8 mouse cellular contexts compared by ENCODE assay signal in the genomic region with DNA sequence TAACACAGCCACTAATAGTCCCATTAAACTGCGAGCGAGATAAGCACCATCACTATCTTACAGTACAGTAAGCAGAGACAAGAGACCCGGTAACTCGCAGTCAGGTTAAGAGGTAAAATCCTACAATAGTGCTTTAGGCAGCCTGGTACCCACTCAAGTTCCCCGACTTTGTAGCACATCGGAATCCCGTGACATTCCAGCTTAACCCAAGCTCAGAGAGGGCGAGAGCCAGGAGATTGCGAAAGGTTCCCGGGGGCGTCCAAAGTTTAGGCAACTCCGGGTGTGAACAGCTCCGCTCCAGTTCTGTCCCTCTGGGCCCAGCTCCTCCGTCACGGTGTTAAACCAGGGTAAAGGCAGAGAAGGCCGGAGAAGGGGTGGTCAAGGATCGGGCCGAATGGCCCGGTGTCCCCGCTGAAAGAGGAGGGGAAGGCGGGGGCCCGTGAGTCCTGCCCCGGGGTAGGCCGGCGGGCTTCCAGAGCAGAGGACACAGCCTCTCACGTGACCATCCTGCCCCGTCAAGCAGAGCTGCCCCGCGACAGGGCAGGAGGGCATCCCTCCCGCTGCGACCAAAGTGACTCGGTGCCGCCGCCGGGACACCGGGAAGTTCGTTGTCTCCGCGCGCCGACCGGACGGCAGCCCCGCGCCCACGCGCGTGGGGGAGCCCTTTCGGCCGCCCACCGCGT. TPM values are rescaled to one million over a fixed set of nuclear protein-coding genes. Genes with fewer than 3 reads are reported as not detected.
DNase-seq lines count a peak whose midpoint lies in the region; ATAC-seq lines count a peak whose summit lies in the region.

No protein-coding gene starts in this region.

- H3K4me1 ChIP-seq in hindbrain, embryonic 11.5 days (replicated peaks; ENCODE audit: control insufficient read depth, insufficient read depth, low read length) = no peaks in the 10 kb centered on the region
- peaks cover 37% of the 10 kb centered on the region for H3K4me1 ChIP-seq in limb, embryonic 10.5 days
- H3K4me1 ChIP-seq in midbrain, embryonic 11.5 days (ENCODE audit: control insufficient read depth, insufficient read depth, low read length) = peaks cover 9% of the 10 kb centered on the region

- peak; percentile 48 to 54 for DNase-seq in thymus, adult 18-20 months
- DNase-seq in thymus, postnatal 36 days = no peak
- DNase-seq in cerebellum, adult 9-11 months = peak; percentile 75
- DNase-seq in hindbrain, embryonic 11.5 days (ENCODE audit: low spot score) = peak; percentile 70
- peak; percentile 80 for DNase-seq in limb, embryonic 10.5 days (ENCODE audit: low spot score)
- peak; percentile 96 for DNase-seq in midbrain, embryonic 11.5 days (ENCODE audit: low spot score, missing footprints)
- DNase-seq in spleen, postnatal 10 days (ENCODE audit: low spot score in 2 of 2) = peak; percentile 69 to 71

- H3K4me3 ChIP-seq in hindbrain, embryonic 11.5 days (ENCODE audit: low read depth, low read length) = peak overlapping the region; percentile 86
- peak overlapping the region; percentile 93 for H3K4me3 ChIP-seq in limb, embryonic 10.5 days
- H3K4me3 ChIP-seq in midbrain, embryonic 11.5 days (ENCODE audit: low read depth, low read length) = peak overlapping the region; percentile 82

- no peaks in the 10 kb centered on the region for H3K27me3 ChIP-seq in hindbrain, embryonic 11.5 days (ENCODE audit: control insufficient read depth, insufficient read depth, low read length)
- H3K27me3 ChIP-seq in limb, embryonic 10.5 days (ENCODE audit: low read depth, poor library complexity, severe bottlenecking) = no peaks in the 10 kb centered on the region
- H3K27me3 ChIP-seq in midbrain, embryonic 11.5 days (ENCODE audit: control insufficient read depth, insufficient read depth, low read length) = no peaks in the 10 kb centered on the region

- H3K27ac ChIP-seq in hindbrain, embryonic 11.5 days (ENCODE audit: low read depth, low read length) = peak overlapping the region; percentile 60; the same call in 1 of the 2 replicates
- peak overlapping the region; percentile 96 for H3K27ac ChIP-seq in limb, embryonic 10.5 days
- H3K27ac ChIP-seq in midbrain, embryonic 11.5 days (ENCODE audit: low read depth, low read length) = peak overlapping the region; percentile 51; the same call in 1 of the 2 replicates

- H3K9ac ChIP-seq in hindbrain, embryonic 11.5 days (ENCODE audit: low read depth, low read length) = peak overlapping the region; percentile 85
- peak overlapping the region; percentile 82 for H3K9ac ChIP-seq in midbrain, embryonic 11.5 days (ENCODE audit: low read length)

- WGBS in hindbrain, embryonic 11.5 days = under 1% methylated on average over 44 of the region's 52 CpGs
- under 1% methylated on average over 52 of the region's 52 CpGs for WGBS in limb, embryonic 10.5 days
- under 1% methylated on average over 29 of the region's 52 CpGs for WGBS in midbrain, embryonic 11.5 days

- H3K4me2 ChIP-seq in hindbrain, embryonic 11.5 days (replicated peaks; ENCODE audit: low read depth, low read length) = peak overlapping the region; percentile 75
- H3K4me2 ChIP-seq in midbrain, embryonic 11.5 days = peak overlapping the region; percentile 75

- no peaks in the 10 kb centered on the region for H3K9me3 ChIP-seq in hindbrain, embryonic 11.5 days (ENCODE audit: control insufficient read depth, low read length)
- no peaks in the 10 kb centered on the region for H3K9me3 ChIP-seq in limb, embryonic 10.5 days (replicated peaks)
- H3K9me3 ChIP-seq in midbrain, embryonic 11.5 days (ENCODE audit: control insufficient read depth, low read length) = no peaks in the 10 kb centered on the region

- H3K36me3 ChIP-seq in hindbrain, embryonic 11.5 days (ENCODE audit: control insufficient read depth, insufficient read depth, low read length) = no peaks in the 10 kb centered on the region
- H3K36me3 ChIP-seq in limb, embryonic 10.5 days = peaks cover 21% of the 10 kb centered on the region
- no peaks in the 10 kb centered on the region for H3K36me3 ChIP-seq in midbrain, embryonic 11.5 days (ENCODE audit: control insufficient read depth, insufficient read depth, low read length)

- ATAC-seq in frontal cortex, adult (ENCODE audit: low TSS enrichment) = peak; percentile 47
- peak; percentile 85 for ATAC-seq in hindbrain, embryonic 11.5 days (ENCODE audit: low FRiP score)
- ATAC-seq in midbrain, embryonic 11.5 days (ENCODE audit: low FRiP score) = peak; percentile 84

RNA-seq across cellular contexts. Expression of a gene that starts 0.6 kb away (rescaled TPM):
- polyA plus RNA-seq in hindbrain, embryonic 11.5 days (2014; fragmentation: Nextera tagmentation; extraction: Ambion mirVana) = 69.2 and 74.0 TPM in 2 replicates
- polyA plus RNA-seq in limb, embryonic 10.5 days (2016; fragmentation: Nextera tagmentation; extraction: Ambion mirVana) = 91.3 and 100 TPM in 2 replicates
- polyA plus RNA-seq in midbrain, embryonic 11.5 days (2014; fragmentation: Nextera tagmentation; extraction: Ambion mirVana) = 68.9 and 69.5 TPM in 2 replicates

Comparison
In these comparisons a context has a peak if more than half of its experiments do, and no peak if none do; other contexts are left out.
1. DNase-seq: peak in thymus, adult 18-20 months (2 of 2), cerebellum, adult 9-11 months (single experiment), hindbrain, embryonic 11.5 days (single experiment), limb, embryonic 10.5 days (single experiment), midbrain, embryonic 11.5 days (single experiment) and spleen, postnatal 10 days (2 of 2); none in thymus, postnatal 36 days (0 of 2).
2. Peak in every context shown above with its lines, with median percentiles within 50 percentile points of each other: ATAC-seq, H3K27ac ChIP-seq and H3K4me3 ChIP-seq.